In genomic region chr11:76898751-76899150, GRCm38 (mm10) we compare ENCODE assay signal across 24 mouse cellular contexts. TPM values are rescaled to one million over a fixed set of nuclear protein-coding genes. Genes with fewer than 3 reads are reported as not detected.
"Had no signal": no experiment of that assay in that cellular context is flagged by ENCODE, and none has a peak within 500 bp of the region (broad histone marks: within the 10 kb centered on the region; RNA-seq: fewer than 3 reads in every experiment).

No protein-coding gene starts in this region.

- H3K4me2 ChIP-seq: intestine, embryonic 15.5 days; limb, embryonic 12.5 days; limb, embryonic 15.5 days; liver, embryonic 11.5 days; lung, embryonic 14.5 days; midbrain, embryonic 12.5 days; midbrain, embryonic 15.5 days; neural tube, embryonic 12.5 days; neural tube, embryonic 15.5 days; stomach, embryonic 15.5 days had no signal

- H3K4me1 ChIP-seq: midbrain, embryonic 15.5 days had no signal

- H3K27ac ChIP-seq: intestine, embryonic 15.5 days; layer of hippocampus, adult 2 months; left cerebral cortex, adult 2 months; limb, embryonic 12.5 days; limb, embryonic 15.5 days; liver, embryonic 14.5 days; macrophage; midbrain, embryonic 12.5 days; midbrain, embryonic 15.5 days; neural tube, embryonic 12.5 days; neural tube, embryonic 15.5 days had no signal

- ATAC-seq: intestine, embryonic 15.5 days; liver, postnatal 0 days; midbrain, embryonic 15.5 days had no signal

- H3K9ac ChIP-seq: intestine, embryonic 15.5 days; limb, embryonic 12.5 days; limb, embryonic 15.5 days; liver, embryonic 14.5 days; liver, postnatal 0 days; lung, embryonic 14.5 days; midbrain, embryonic 12.5 days; midbrain, embryonic 15.5 days; neural tube, embryonic 12.5 days; neural tube, embryonic 15.5 days; stomach, embryonic 15.5 days had no signal

- DNase-seq: kidney, adult 11 months; kidney, postnatal 14 days; layer of hippocampus, postnatal 36 days; left cerebral cortex, postnatal 4 days; liver, postnatal 0 days; lung, embryonic 14.5 days; right cerebral cortex, adult 18-20 months; right cerebral cortex, postnatal 14 days; right cerebral cortex, postnatal 4 days; spleen, adult 18-20 months; thymus, postnatal 25 days had no signal

- H3K27me3 ChIP-seq: intestine, embryonic 15.5 days; limb, embryonic 12.5 days; limb, embryonic 15.5 days; midbrain, embryonic 12.5 days; midbrain, embryonic 15.5 days; neural tube, embryonic 12.5 days; neural tube, embryonic 15.5 days; stomach, embryonic 15.5 days had no signal

- H3K36me3 ChIP-seq: intestine, embryonic 15.5 days; limb, embryonic 12.5 days; limb, embryonic 15.5 days; midbrain, embryonic 12.5 days; midbrain, embryonic 15.5 days; neural tube, embryonic 12.5 days; neural tube, embryonic 15.5 days; stomach, embryonic 15.5 days had no signal

- H3K9me3 ChIP-seq: intestine, embryonic 15.5 days; limb, embryonic 12.5 days; limb, embryonic 15.5 days; midbrain, embryonic 12.5 days; midbrain, embryonic 15.5 days; neural tube, embryonic 12.5 days; neural tube, embryonic 15.5 days; stomach, embryonic 15.5 days had no signal

- H3K4me3 ChIP-seq: intestine, embryonic 15.5 days; layer of hippocampus, adult 2 months; left cerebral cortex, adult 2 months; limb, embryonic 12.5 days; limb, embryonic 15.5 days; midbrain, embryonic 12.5 days; midbrain, embryonic 15.5 days; neural tube, embryonic 12.5 days; neural tube, embryonic 15.5 days; stomach, embryonic 15.5 days had no signal

RNA-seq across cellular contexts. Expression of gene Tmigd1, which starts 3.2 kb away (rescaled TPM):
- polyA plus RNA-seq: limb, embryonic 12.5 days; liver, embryonic 11.5 days; liver, embryonic 14.5 days; liver, postnatal 0 days; macrophage; midbrain, embryonic 12.5 days; midbrain, embryonic 15.5 days; neural tube, embryonic 12.5 days; neural tube, embryonic 15.5 days had no signal
